Mouse (Mus musculus): ENCODE measurements around the gene Pigs.

DNA sequence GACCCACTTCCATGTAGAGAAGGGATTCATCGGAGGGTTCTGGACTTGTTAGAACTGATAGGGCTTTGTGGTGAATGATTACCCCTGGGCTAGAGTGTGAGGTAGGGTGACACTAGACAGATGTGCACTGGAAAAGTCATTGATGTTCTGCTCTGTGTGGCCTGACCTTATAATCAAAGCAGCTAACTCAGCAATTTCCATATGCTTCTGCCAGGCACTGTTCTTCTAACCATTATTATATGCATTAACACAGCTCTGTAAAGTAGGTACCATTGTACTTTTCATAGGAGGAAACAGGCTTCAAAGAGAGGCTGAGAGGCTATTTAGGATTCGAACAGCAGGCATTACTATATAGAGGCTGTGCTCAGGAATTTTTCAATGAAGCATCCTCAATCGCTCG is 1.0 kb upstream of the Pigs start:
- TF ChIP-seq CTCF (IDR thresholded peaks at IDR 0.05; ENCODE audit: low read depth) = no peak
- no peak for TF ChIP-seq EP300 (IDR thresholded peaks at IDR 0.05; ENCODE audit: low read depth)

All from heart, postnatal 0 days (tissue).